Mouse (Mus musculus) intestine, embryonic 14.5 days (tissue): ENCODE results near the gene Dlg4. TPM values are rescaled to one million over a fixed set of nuclear protein-coding genes. Genes with fewer than 3 reads are reported as not detected.
A peak's percentile ranks its signal among the peaks of the same experiment; 100 is the strongest.

Source experiments
- ATAC-seq: fragments of 200-750 bp; cut with Nextera tagmentation; replicated peaks from 2 replicates; pipeline ENCODE4 v1.8.0; 2017; ENCODE audit warnings: low read depth, moderate number of reproducible peaks, moderate TSS enrichment, moderate library complexity; ENCODE audit not compliant: low FRiP score, low TSS enrichment
- DNase-seq: peaks from one replicate; pipeline ENCODE4 v3.0.0-alpha.2; 2018; ENCODE audit warnings: low spot score
- H3K27ac ChIP-seq: fragments of 300-500 bp; sonication (generic); 2 replicates; pipeline ENCODE4 v1.5.1; 2014; ENCODE audit warnings: low read depth, mild to moderate bottlenecking, control low read depth
- H3K27me3 ChIP-seq: fragments of 300-500 bp; sonication (generic); replicated peaks from 2 replicates; pipeline ENCODE4 v1.6.1; 2014; ENCODE audit warnings: low read length, control low read depth; ENCODE audit not compliant: control insufficient read depth, insufficient read depth
- H3K36me3 ChIP-seq: fragments of 300-500 bp; sonication (generic); 2 replicates; pipeline ENCODE4 v1.6.1; 2014; ENCODE audit warnings: low read length, control low read depth; ENCODE audit not compliant: control insufficient read depth, insufficient read depth
- H3K4me1 ChIP-seq: fragments of 300-500 bp; sonication (generic); replicated peaks from 2 replicates; pipeline ENCODE4 v1.6.1; 2014; ENCODE audit warnings: low read length, control low read depth, mixed read lengths; ENCODE audit not compliant: control insufficient read depth, insufficient read depth
- H3K4me2 ChIP-seq: fragments of 300-500 bp; sonication (generic); 2 replicates; pipeline ENCODE4 v1.6.1; 2014; ENCODE audit warnings: low read length
- H3K4me3 ChIP-seq: fragments of 300-500 bp; sonication (generic); 2 replicates; pipeline ENCODE4 v1.5.1; 2014; ENCODE audit warnings: low read depth, low read length, control low read depth, mixed read lengths
- H3K9ac ChIP-seq: fragments of 300-500 bp; sonication (generic); 2 replicates; pipeline ENCODE4 v1.6.1; 2014; ENCODE audit warnings: mild to moderate bottlenecking, low read length
- H3K9me3 ChIP-seq: fragments of 300-500 bp; sonication (generic); 2 replicates; pipeline ENCODE4 v1.6.1; 2016; ENCODE audit warnings: low read length, control low read depth; ENCODE audit not compliant: control insufficient read depth
- WGBS: fragments of 180-500 bp; shearing (Covaris S2); extraction: QIAGEN DNeasy Blood & Tissue Kit; methylation state at CpG from one replicate; pipeline ENCODE4 v1.1.7; 2014; 5-methylcytosine and 5-hydroxymethylcytosine counted together
- polyA plus RNA-seq: library from polyadenylated mRNA; unstranded; fragments of >200 nt; fragmentation: Nextera tagmentation; extraction: Ambion mirVana; gene quantifications from 2 replicates; pipeline ENCODE4 v1.2.1, GENCODE M21; 2014

Dlg4 gene
- 7.7 and 8.6 TPM in 2 replicates for polyA plus RNA-seq

- Histone ChIP-seq H3K36me3 (peaks cover 23% of the 10 kb centered on the region), H3K4me2 (peak within 1 kb of the TSS; percentile 56), H3K9me3 (no peaks in the 10 kb centered on the region), H3K4me1 (peaks cover 38% of the 10 kb centered on the region), H3K27ac (peak within 1 kb of the TSS; percentile 44; the same call in 1 of the 2 replicates), H3K4me3 (no peak within 1 kb of the TSS), H3K9ac (peak within 1 kb of the TSS; percentile 69; the same call in 1 of the 2 replicates), H3K27me3 (no peaks in the 10 kb centered on the region)
- ATAC-seq (no peak), DNase-seq (no peak)
- 83% methylated on average over 3 of the region's 3 CpGs for WGBS
Measured at GRCm38 (mm10) chr11:70016669-70017068, at the start of gene Dlg4. TSS of gene Dlg4 (plus strand) at chr11:70016942.

DNA sequence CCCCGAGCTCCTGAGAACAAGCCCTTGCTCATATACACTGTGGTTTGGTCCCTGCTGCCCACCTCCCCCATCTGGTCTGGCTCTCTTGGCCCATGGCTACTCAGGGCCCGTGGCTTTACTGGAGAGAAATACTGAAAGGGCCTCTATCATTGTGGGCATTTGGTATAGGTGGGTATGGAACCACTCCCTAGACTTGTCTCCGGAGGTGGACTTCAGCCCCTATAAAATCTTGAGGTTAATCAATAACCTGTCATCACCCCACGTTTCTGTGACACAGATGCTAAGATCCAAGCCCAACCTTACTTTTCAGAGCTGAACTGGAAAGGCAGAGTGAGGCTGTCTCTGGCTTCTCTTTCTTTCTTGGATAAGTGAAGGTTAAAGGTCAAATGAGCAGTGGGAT lies 47.9 kb upstream of the Dlg4 start:
- WGBS: 62% methylated on average over 4 of the region's 4 CpGs
- no peaks in the 10 kb centered on the region for H3K9me3 ChIP-seq
- DNase-seq (peak; percentile 67), ATAC-seq (peak; percentile 48)
- no peak overlapping the region for H3K9ac ChIP-seq
- H3K4me1 ChIP-seq: peaks cover 5% of the 10 kb centered on the region; the same call in 1 of the 2 replicates
- H3K27ac ChIP-seq: peak overlapping the region; percentile 67
- H3K36me3 ChIP-seq: peaks cover 53% of the 10 kb centered on the region
- peak overlapping the region; percentile 2 for H3K4me2 ChIP-seq
- H3K4me3 ChIP-seq: no peak overlapping the region
- peaks cover 35% of the 10 kb centered on the region for H3K27me3 ChIP-seq

GRCm38 (mm10) chr11:69970222-69970621 lies 46.5 kb upstream of the Dlg4 start:
- Histone ChIP-seq H3K27ac (peak overlapping the region; percentile 67), H3K4me3 (no peak overlapping the region), H3K27me3 (peaks cover 21% of the 10 kb centered on the region), H3K9ac (no peak overlapping the region), H3K4me2 (no peak overlapping the region), H3K36me3 (peaks cover 67% of the 10 kb centered on the region), H3K4me1 (peaks cover 5% of the 10 kb centered on the region; the same call in 1 of the 2 replicates), H3K9me3 (no peaks in the 10 kb centered on the region)
- 73% methylated on average over 6 of the region's 6 CpGs for WGBS
- no peak for ATAC-seq
- DNase-seq: no peak

DNA sequence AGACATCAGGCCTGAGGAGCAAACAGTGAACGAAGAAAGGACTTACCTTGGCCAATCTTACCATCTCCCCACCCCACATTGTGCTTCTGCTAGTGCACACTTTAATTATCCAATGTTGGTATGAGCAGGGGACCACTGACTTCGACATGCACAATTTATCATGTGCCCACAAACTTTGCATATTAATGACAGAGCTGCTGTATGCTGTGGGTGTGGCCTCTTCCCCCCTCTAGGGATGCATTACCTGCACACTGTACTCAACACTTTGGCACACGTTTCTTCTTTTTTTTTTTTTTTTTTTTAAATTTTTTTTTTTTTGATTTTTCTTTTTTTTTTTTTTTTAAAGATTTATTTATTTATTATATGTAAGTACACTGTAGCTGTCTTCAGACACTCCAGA lies 46.0 kb upstream of the Dlg4 start:
- 71% methylated on average over 3 of the region's 3 CpGs for WGBS
- no peak for ATAC-seq

DNA sequence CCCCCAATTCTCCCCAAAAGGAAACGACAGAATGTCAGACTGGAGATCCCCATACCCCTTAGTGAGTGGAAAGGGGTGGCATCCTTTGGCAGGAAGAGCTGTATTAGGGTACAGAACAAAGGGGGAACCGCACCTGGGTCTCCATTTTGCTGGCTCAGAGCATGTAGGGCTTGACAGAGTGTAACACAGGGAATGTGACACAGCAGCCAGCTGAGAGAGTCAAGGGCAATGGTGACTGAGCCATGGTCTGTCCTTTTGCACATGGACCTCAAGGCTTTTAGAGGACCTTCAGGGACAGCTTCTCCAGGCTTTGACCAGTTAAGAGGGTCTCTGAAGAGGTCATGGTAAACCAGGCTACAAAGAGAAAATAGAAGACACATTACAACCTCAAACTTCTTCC lies 41.8 kb upstream of the Dlg4 start:
- no peak overlapping the region for H3K4me2 ChIP-seq
- no peak overlapping the region for H3K9ac ChIP-seq
- H3K27ac ChIP-seq: no peak overlapping the region
- ATAC-seq: no peak
- H3K4me1 ChIP-seq: peaks cover 8% of the 10 kb centered on the region; the same call in 1 of the 2 replicates
- 93% methylated on average over 2 of the region's 2 CpGs for WGBS
- H3K4me3 ChIP-seq: no peak overlapping the region
- peaks cover 79% of the 10 kb centered on the region for H3K36me3 ChIP-seq
- no peaks in the 10 kb centered on the region for H3K9me3 ChIP-seq
- no peaks in the 10 kb centered on the region for H3K27me3 ChIP-seq
- DNase-seq: no peak

More for the DNA sequence above, 46.0 kb upstream of the Dlg4 start:
- Histone ChIP-seq H3K4me1 (peaks cover 5% of the 10 kb centered on the region; the same call in 1 of the 2 replicates), H3K4me3 (no peak overlapping the region), H3K9me3 (no peaks in the 10 kb centered on the region), H3K27ac (no peak overlapping the region), H3K36me3 (peaks cover 73% of the 10 kb centered on the region), H3K4me2 (no peak overlapping the region), H3K9ac (no peak overlapping the region), H3K27me3 (peaks cover 15% of the 10 kb centered on the region)
- DNase-seq: no peak

DNA sequence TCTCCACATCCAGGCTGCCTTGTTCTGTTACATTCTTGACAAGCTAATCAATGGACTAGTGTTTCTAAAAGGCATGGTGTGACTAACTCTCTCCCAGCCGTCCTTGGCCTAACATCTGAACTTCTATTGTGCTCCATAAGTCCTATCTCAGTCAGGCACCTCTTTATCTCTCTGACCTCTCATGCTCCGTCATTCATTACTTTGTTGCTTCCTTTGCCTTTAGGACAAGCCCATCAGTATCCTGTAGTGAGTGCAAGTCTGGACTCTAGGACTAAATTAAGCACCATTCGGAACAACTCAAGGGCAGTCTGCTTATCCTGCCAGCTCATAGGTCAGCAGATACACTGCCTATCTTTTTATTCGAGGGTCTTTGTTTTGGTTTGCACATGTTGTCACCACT lies 40.5 kb upstream of the Dlg4 start:
- no peaks in the 10 kb centered on the region for H3K9me3 ChIP-seq
- H3K9ac ChIP-seq: no peak overlapping the region
- no peak overlapping the region for H3K4me3 ChIP-seq
- DNase-seq: no peak
- no peak for ATAC-seq
- no peak overlapping the region for H3K27ac ChIP-seq
- peaks cover 8% of the 10 kb centered on the region; the same call in 1 of the 2 replicates for H3K4me1 ChIP-seq
- H3K36me3 ChIP-seq: peaks cover 70% of the 10 kb centered on the region
- H3K27me3 ChIP-seq: no peaks in the 10 kb centered on the region
- no peak overlapping the region for H3K4me2 ChIP-seq
- WGBS: 82% methylated on average over 4 of the region's 4 CpGs

DNA sequence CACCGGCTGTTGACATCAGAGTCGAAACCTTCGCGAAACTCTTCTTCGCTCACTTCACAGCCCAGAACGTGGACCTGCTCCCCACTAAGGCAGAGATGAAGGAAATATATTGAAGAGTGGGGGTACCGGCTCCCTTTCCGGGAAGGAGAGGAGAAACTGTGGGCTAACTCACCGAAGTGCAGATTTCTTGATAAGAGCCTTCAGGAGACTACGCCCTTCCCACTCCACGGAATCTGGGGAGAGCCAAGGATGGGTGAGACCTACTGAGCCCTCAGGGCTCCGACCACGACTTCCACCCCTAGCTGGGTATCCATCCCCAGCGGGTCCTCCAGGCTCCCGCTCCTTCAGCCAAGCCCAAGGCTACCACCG lies 36.9 kb upstream of the Dlg4 start:
- DNase-seq (no peak), ATAC-seq (no peak)
- H3K36me3 ChIP-seq: peaks cover 51% of the 10 kb centered on the region
- H3K27me3 ChIP-seq: no peaks in the 10 kb centered on the region
- no peaks in the 10 kb centered on the region for H3K9me3 ChIP-seq
- 1% methylated on average over 16 of the region's 16 CpGs for WGBS
- H3K4me1 ChIP-seq: peaks cover 24% of the 10 kb centered on the region
- peak overlapping the region; percentile 73 for H3K9ac ChIP-seq
- peak overlapping the region; percentile 89 for H3K4me2 ChIP-seq
- peak overlapping the region; percentile 99 for H3K4me3 ChIP-seq
- peak overlapping the region; percentile 98; the same call in 1 of the 2 replicates for H3K27ac ChIP-seq

DNA sequence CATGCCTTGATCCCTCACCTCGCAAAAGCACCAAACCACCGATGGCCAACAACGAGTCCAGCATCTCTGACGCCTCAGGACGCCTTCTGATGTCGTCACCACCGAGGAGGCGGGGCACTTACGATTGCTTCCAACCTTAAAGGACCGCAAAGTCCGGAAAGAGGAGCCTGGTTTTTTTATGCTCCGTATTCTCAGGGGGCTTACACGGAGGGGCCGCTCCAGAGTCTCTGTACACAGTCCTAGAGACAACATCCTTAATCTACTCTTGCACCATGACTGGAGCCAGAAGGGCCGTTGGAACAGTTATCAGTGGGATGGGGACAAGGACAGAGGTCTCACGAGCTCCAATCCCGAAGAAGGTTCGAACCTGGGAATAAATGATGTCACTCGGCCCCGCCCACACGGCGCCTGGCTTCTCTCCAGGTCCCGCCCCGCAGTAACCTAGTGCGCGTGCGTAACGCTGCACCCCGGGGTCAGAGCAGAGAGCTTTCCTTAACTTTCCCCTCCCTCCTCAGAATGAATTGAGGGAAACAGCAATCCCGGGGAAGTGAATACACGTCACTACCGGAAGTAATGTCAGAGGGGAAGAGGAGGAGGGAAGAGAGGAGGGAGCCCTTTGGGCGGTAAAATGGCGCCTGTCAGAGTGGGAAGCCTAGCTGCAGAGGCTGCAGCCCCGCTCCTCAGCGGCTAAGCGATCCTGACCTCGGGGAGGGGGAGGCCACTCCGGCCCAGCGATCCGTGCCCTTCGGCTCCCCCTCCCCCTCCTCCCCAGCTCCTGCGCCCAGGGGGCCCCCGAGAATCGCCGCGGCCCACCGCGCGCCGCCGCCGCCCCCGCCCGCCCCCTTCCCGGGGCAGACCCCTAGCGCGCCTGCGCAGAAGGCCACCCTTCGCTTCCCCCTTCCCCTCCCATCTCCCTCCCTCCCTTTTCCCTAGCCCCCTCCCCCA lies 36.3 kb upstream of the Dlg4 start:
- Histone ChIP-seq H3K9ac (peak overlapping the region; percentile 95), H3K4me1 (peaks cover 24% of the 10 kb centered on the region), H3K36me3 (peaks cover 51% of the 10 kb centered on the region), H3K9me3 (no peaks in the 10 kb centered on the region), H3K27me3 (no peaks in the 10 kb centered on the region), H3K4me2 (peak overlapping the region; percentile 89), H3K27ac (peak overlapping the region; percentile 98), H3K4me3 (peak overlapping the region; percentile 99)
- peak; percentile 100 for DNase-seq
- ATAC-seq: peak; percentile 92
- under 1% methylated on average over 41 of the region's 60 CpGs for WGBS
